In the genomic region with DNA sequence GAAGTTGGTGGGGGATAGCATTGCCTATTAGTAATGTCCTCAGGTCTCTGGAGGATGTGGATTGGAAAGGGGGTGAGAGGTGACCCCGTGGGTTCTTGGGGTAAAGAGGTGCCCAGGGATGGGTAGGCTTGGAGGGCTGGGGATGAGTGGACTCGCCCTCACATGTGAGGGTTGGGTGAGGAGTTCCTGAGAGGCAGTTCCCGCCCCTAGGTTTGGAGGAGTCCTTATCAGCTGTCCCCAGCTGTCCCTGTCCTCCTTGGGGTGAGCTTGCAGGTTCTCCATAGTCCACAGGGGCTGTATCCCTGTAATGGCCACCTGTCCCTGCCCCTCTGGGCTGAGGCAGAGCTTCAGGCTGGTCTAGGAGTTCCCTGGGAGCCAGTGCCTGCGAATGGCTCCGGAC, we compare ENCODE assay signal across 1 mouse cellular context.
TF ChIP-seq lines count a peak whose summit lies in the region.

No protein-coding gene starts in this region.

TF ChIP-seq in MEL, 35 proteins besides CTCF, POLR2A, EP300 and RAD21:
- TF ChIP-seq ZNF384 (IDR thresholded peaks at IDR 0.05; ENCODE audit: low read depth, low read length) (no peak), SIN3A (IDR thresholded peaks at IDR 0.05; ENCODE audit: low read length) (peak; percentile 60), MYC (IDR thresholded peaks at IDR 0.05; ENCODE audit: low read depth, low read length) (no peak), ZKSCAN1 (IDR thresholded peaks at IDR 0.05; ENCODE audit: low read depth, low read length) (no peak), GATA1 (IDR thresholded peaks at IDR 0.05; ENCODE audit: low read depth, low read length) (peak; percentile 83), SMC3 (IDR thresholded peaks at IDR 0.05; ENCODE audit: low read depth, low read length) (no peak), ETS1 (IDR thresholded peaks at IDR 0.05; ENCODE audit: low read depth, low read length) (peak; percentile 56), TAL1 (IDR thresholded peaks at IDR 0.05; ENCODE audit: low read length) (peak; percentile 99), USF2 (IDR thresholded peaks at IDR 0.05; ENCODE audit: borderline replicate concordance in 1 of 2, insufficient read depth in 1 of 2, low read depth in 1 of 2, low read length in 2 of 2) (no peak), TCF12 (IDR thresholded peaks at IDR 0.05; ENCODE audit: low read depth, low read length) (peak; percentile 87), MXI1 (IDR thresholded peaks at IDR 0.05; ENCODE audit: low read depth, low read length) (0 out of 2 replicates have a peak, but pooled peaks have one; percentile 41), RCOR1 (IDR thresholded peaks at IDR 0.05; ENCODE audit: low read depth, low read length) (no peak)
